In genomic region chr16:9972705-9973104, GRCm38 (mm10) we compare ENCODE assay signal across 19 mouse cellular contexts. TPM values are rescaled to one million over a fixed set of nuclear protein-coding genes. Genes with fewer than 3 reads are reported as not detected.
A peak's percentile ranks its signal among the peaks of the same experiment; 100 is the strongest.
DNase-seq lines count a peak whose midpoint lies in the region; TF ChIP-seq lines count a peak whose summit lies in the region.
"Had no signal": no experiment of that assay in that cellular context is flagged by ENCODE, and none has a peak within 500 bp of the region (broad histone marks: within the 10 kb centered on the region; RNA-seq: fewer than 3 reads in every experiment).

No protein-coding gene starts in this region.

- intact Hi-C loops in left cerebral cortex, adult 2 months (cut with DNase I): loop anchor here (5.0 kb wide), 1 partner anchor 60 kb away; no protein-coding TSS in a partner anchor

- H3K27ac ChIP-seq in left cerebral cortex, adult 2 months: peak overlapping the region; percentile 25
- peak overlapping the region; percentile 88 for H3K27ac ChIP-seq in layer of hippocampus, adult 2 months
- H3K27ac ChIP-seq: embryonic facial prominence, embryonic 15.5 days; forebrain, embryonic 12.5 days; gastrocnemius, adult 2 months; hindbrain, embryonic 10.5 days; hindbrain, embryonic 14.5 days had no signal

- TF ChIP-seq CTCF in left cerebral cortex, adult 2 months (IDR thresholded peaks at IDR 0.05): no peak
- TF ChIP-seq CTCF in layer of hippocampus, adult 2 months (conservative IDR thresholded peaks at IDR 0.05): no peak

- no peak for DNase-seq in left cerebral cortex, adult 2 months (ENCODE audit: extremely low spot score in 1 of 2, low spot score in 2 of 2)
- no peak for DNase-seq in left cerebral cortex, adult 11 months (ENCODE audit: low spot score)
- DNase-seq in brain, adult 2 months (ENCODE audit: low read depth, low spot score): peak; percentile 76
- peak; percentile 72 to 80 for DNase-seq in layer of hippocampus, adult 2 months (ENCODE audit: low spot score in 2 of 2)
- peak; percentile 71 to 73 for DNase-seq in layer of hippocampus, postnatal 36 days
- DNase-seq in kidney, adult 18-20 months: no peak
- DNase-seq: adrenal gland, adult 2 months; adrenal gland, postnatal 25 days; cerebellum, adult 2 months; cerebellum, postnatal 10 days; gastrocnemius, adult 2 months; gastrocnemius, postnatal 25 days had no signal

- H3K4me3 ChIP-seq in left cerebral cortex, adult 2 months: no peak overlapping the region
- H3K4me3 ChIP-seq in layer of hippocampus, adult 2 months: peak overlapping the region; percentile 17; the same call in 1 of the 2 replicates
- H3K4me3 ChIP-seq: embryonic facial prominence, embryonic 15.5 days; erythroblast, embryonic 14.5 days; forebrain, embryonic 12.5 days; gastrocnemius, adult 2 months; heart, embryonic 12.5 days; hindbrain, embryonic 10.5 days had no signal

RNA-seq across cellular contexts. Expression of gene Grin2a, which starts 22.7 kb away (rescaled TPM):
- total RNA-seq in left cerebral cortex, adult 2 months (2021): 100 to 1,000 TPM; 274 to 277 TPM
- total RNA-seq in layer of hippocampus, adult 2 months (2021): 100 to 1,000 TPM; 384 to 411 TPM
- 100 to 1,000 TPM; 375 to 412 TPM for total RNA-seq in layer of hippocampus, postnatal 36 days (2021)
- total RNA-seq: granulocyte monocyte progenitor cell, adult 5-6 weeks had no signal

Comparison
In these comparisons a context has a peak if more than half of its experiments do, and no peak if none do; other contexts are left out.
1. DNase-seq: peak in brain, adult 2 months (single experiment), layer of hippocampus, adult 2 months (2 of 2) and layer of hippocampus, postnatal 36 days (2 of 2); none in left cerebral cortex, adult 2 months (0 of 2), left cerebral cortex, adult 11 months (single experiment) and kidney, adult 18-20 months (single experiment).